Mouse (Mus musculus) kidney, postnatal 14 days (tissue): ENCODE measurements around the gene Spsb1.

Source experiments
- DNase-seq: peaks from one replicate; pipeline ENCODE4 v3.0.0; 2022; ENCODE audit warnings: mixed read lengths

Spsb1 gene

GRCm38 (mm10) chr4:149983921-149984645, 29.2 kb upstream of the Spsb1 start:
- DNase-seq, result no peak

GRCm38 (mm10) chr4:149982154-149982553, 27.3 kb upstream of the Spsb1 start:
- peak; percentile 55 for DNase-seq

GRCm38 (mm10) chr4:149979819-149980308, 25.0 kb upstream of the Spsb1 start:
- peak; percentile 89 for DNase-seq

GRCm38 (mm10) chr4:149978820-149979219, 24.0 kb upstream of the Spsb1 start:
- DNase-seq, result no peak

- peak; percentile 49 for DNase-seq
Observed at GRCm38 (mm10) chr4:149977801-149978544, 23.1 kb upstream of the Spsb1 start.

- DNase-seq, result no peak
Observed at GRCm38 (mm10) chr4:149977181-149977580, 22.3 kb upstream of the Spsb1 start.

GRCm38 (mm10) chr4:149975730-149976254, 20.9 kb upstream of the Spsb1 start:
- no peak for DNase-seq

- no peak for DNase-seq
Observed at GRCm38 (mm10) chr4:149975291-149975690, 20.4 kb upstream of the Spsb1 start.

- no peak for DNase-seq
Observed at GRCm38 (mm10) chr4:149971393-149971792, 16.6 kb upstream of the Spsb1 start.

GRCm38 (mm10) chr4:149968526-149968925, 13.7 kb upstream of the Spsb1 start:
- peak; percentile 56 for DNase-seq

GRCm38 (mm10) chr4:149966963-149967362, 12.1 kb upstream of the Spsb1 start:
- DNase-seq, result no peak

- peak; percentile 83 for DNase-seq
Observed at GRCm38 (mm10) chr4:149966252-149966651, 11.4 kb upstream of the Spsb1 start.

GRCm38 (mm10) chr4:149965672-149966071, 10.8 kb upstream of the Spsb1 start:
- DNase-seq, result no peak

GRCm38 (mm10) chr4:149965242-149965641, 10.4 kb upstream of the Spsb1 start:
- no peak for DNase-seq

- DNase-seq, result no peak
Observed at GRCm38 (mm10) chr4:149964770-149965169, 9.9 kb upstream of the Spsb1 start.

- DNase-seq, result no peak
Observed at GRCm38 (mm10) chr4:149964285-149964684, 9.4 kb upstream of the Spsb1 start.

GRCm38 (mm10) chr4:149960391-149960790, 5.5 kb upstream of the Spsb1 start:
- no peak for DNase-seq

GRCm38 (mm10) chr4:149959816-149960215, 5.0 kb upstream of the Spsb1 start:
- no peak for DNase-seq

GRCm38 (mm10) chr4:149958566-149958965, 3.7 kb upstream of the Spsb1 start:
- DNase-seq, result peak; percentile 86

- DNase-seq, result no peak
Observed at GRCm38 (mm10) chr4:149956048-149956447, 1.2 kb upstream of the Spsb1 start.

- DNase-seq, result no peak
Observed at GRCm38 (mm10) chr4:149955631-149956030, 788 bp upstream of the Spsb1 start.

GRCm38 (mm10) chr4:149953621-149954481, 992 bp downstream of the Spsb1 start:
- peak; percentile 66 for DNase-seq

- DNase-seq, result no peak
Observed at GRCm38 (mm10) chr4:149952201-149952600, 2.6 kb downstream of the Spsb1 start.
